ENCODE assay signal across 17 mouse cellular contexts in genomic region chr19:54555351-54555750, GRCm38 (mm10).
"Had no signal": no experiment of that assay in that cellular context is flagged by ENCODE, and none has a peak within 500 bp of the region (broad histone marks: within the 10 kb centered on the region; RNA-seq: fewer than 3 reads in every experiment).

No protein-coding gene starts in this region.

- H3K4me2 ChIP-seq: lung, embryonic 15.5 days; midbrain, embryonic 11.5 days; midbrain, embryonic 13.5 days; midbrain, embryonic 15.5 days; neural tube, embryonic 12.5 days; stomach, embryonic 15.5 days had no signal

- H3K27me3 ChIP-seq: lung, embryonic 15.5 days; megakaryocyte, embryonic 14.5 days; midbrain, embryonic 13.5 days; midbrain, embryonic 15.5 days; neural tube, embryonic 12.5 days; stomach, embryonic 15.5 days had no signal

- ATAC-seq: lung, postnatal 0 days; midbrain, embryonic 13.5 days; midbrain, embryonic 15.5 days had no signal

- H3K9ac ChIP-seq: lung, embryonic 15.5 days; midbrain, embryonic 13.5 days; midbrain, embryonic 15.5 days; neural tube, embryonic 12.5 days; stomach, embryonic 15.5 days had no signal

- H3K9me3 ChIP-seq: lung, embryonic 15.5 days; megakaryocyte, embryonic 14.5 days; midbrain, embryonic 13.5 days; midbrain, embryonic 15.5 days; stomach, embryonic 15.5 days had no signal

- H3K4me1 ChIP-seq: lung, embryonic 15.5 days; megakaryocyte, embryonic 14.5 days; midbrain, embryonic 13.5 days; midbrain, embryonic 15.5 days; neural tube, embryonic 12.5 days; stomach, embryonic 15.5 days had no signal

- H3K36me3 ChIP-seq: lung, embryonic 15.5 days; midbrain, embryonic 13.5 days; midbrain, embryonic 15.5 days; neural tube, embryonic 12.5 days; stomach, embryonic 15.5 days had no signal

- H3K27ac ChIP-seq: lung, embryonic 15.5 days; macrophage; midbrain, embryonic 13.5 days; midbrain, embryonic 15.5 days; neural tube, embryonic 12.5 days; stomach, embryonic 15.5 days; stomach, postnatal 0 days had no signal

- DNase-seq: lung, adult 2 months; lung, postnatal 14 days; lung, postnatal 36 days; right cerebral cortex, postnatal 14 days; thymus, adult 2 months; thymus, postnatal 25 days; thymus, postnatal 4 days had no signal

- H3K4me3 ChIP-seq: lung, embryonic 15.5 days; megakaryocyte, embryonic 14.5 days; midbrain, embryonic 13.5 days; midbrain, embryonic 15.5 days; neural tube, embryonic 12.5 days; stomach, embryonic 15.5 days had no signal
